Comparison of ENCODE assay signal across 8 mouse cellular contexts in the genomic region with DNA sequence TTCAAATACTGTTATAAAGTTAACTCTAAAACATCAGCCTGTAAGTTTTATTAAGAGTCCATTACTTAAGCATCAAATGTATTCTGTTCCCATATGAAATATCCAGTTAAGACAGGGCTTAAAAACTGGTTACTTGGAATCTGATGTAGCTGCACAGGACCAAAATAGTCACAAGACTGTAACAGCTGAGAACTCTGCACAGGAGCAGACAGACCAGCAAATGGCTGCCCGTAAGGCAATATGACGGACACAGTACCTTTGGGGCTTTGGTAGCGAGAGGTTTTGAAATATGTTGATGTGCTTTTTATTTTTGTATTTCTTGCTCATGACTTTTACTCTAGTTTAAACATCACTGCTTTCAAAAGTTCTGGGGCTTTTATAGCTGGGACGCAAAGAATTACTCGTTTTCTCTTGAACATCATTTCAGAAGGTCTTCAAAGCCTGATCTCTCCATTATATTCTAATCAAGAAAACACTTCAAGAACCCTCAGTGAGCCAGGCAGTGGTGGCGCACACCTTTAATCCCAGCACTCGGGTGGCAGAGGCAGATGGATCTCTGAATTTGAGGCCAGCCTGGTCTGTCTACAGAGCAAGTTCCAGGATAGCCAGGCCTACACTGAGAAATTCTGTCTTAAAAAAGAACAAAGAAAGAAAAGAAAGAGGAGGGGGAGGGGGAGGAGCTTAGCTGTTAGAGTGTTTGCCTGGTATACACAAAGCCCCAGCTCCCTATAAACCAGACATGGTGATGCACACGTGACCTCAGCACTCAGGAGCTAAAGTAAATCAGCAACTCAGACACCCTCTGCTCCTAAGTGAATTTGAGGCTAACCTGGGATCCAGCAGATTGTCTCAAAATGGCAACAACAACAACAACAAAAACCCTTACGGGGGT. TPM values are rescaled to one million over a fixed set of nuclear protein-coding genes. Genes with fewer than 3 reads are reported as not detected.
DNase-seq lines count a peak whose midpoint lies in the region; ATAC-seq lines count a peak whose summit lies in the region.

No protein-coding gene starts in this region.

- DNase-seq in heart, adult 9 months (ENCODE audit: low spot score in 2 of 2): no peak
- peak; percentile 92 for DNase-seq in ZHBTc4 (ENCODE audit: low read depth, low spot score)
- peak; percentile 89 for DNase-seq in forelimb bud, embryonic 11.5 days (ENCODE audit: low read depth, low spot score)
- peak; percentile 62 for DNase-seq in skeletal muscle tissue, adult 2 months (ENCODE audit: low read depth, low spot score)
- no peak for DNase-seq in layer of hippocampus, postnatal 10 days (ENCODE audit: low spot score in 2 of 2)
- no peak for DNase-seq in layer of hippocampus, adult 11-12 months (ENCODE audit: low spot score)

- H3K9ac ChIP-seq in heart, embryonic 11.5 days (ENCODE audit: low read depth, low read length): peak overlapping the region; percentile 83
- peak overlapping the region; percentile 62 for H3K9ac ChIP-seq in liver, embryonic 15.5 days

- peak; percentile 74 for ATAC-seq in heart, embryonic 11.5 days (replicated peaks; ENCODE audit: insufficient number of reproducible peaks, low FRiP score, low TSS enrichment)
- ATAC-seq in liver, embryonic 15.5 days (ENCODE audit: insufficient read depth): peak; percentile 74

- peak overlapping the region; percentile 99 for H3K27ac ChIP-seq in heart, embryonic 11.5 days (ENCODE audit: low read depth, low read length)
- peak overlapping the region; percentile 87 for H3K27ac ChIP-seq in liver, embryonic 15.5 days (replicated peaks)

- WGBS in heart, embryonic 11.5 days (ENCODE audit: insufficient replicate concordance): 41% methylated on average over 9 of the region's 9 CpGs
- WGBS in liver, embryonic 15.5 days (ENCODE audit: insufficient replicate concordance): 58% methylated on average over 9 of the region's 9 CpGs

- H3K9me3 ChIP-seq in heart, embryonic 11.5 days (replicated peaks; ENCODE audit: control insufficient read depth, low read length): no peaks in the 10 kb centered on the region
- no peaks in the 10 kb centered on the region for H3K9me3 ChIP-seq in liver, embryonic 15.5 days (replicated peaks)

- H3K36me3 ChIP-seq in heart, embryonic 11.5 days (ENCODE audit: control insufficient read depth, insufficient read depth, low read length): no peaks in the 10 kb centered on the region
- H3K36me3 ChIP-seq in liver, embryonic 15.5 days (replicated peaks): no peaks in the 10 kb centered on the region

- no peaks in the 10 kb centered on the region for H3K27me3 ChIP-seq in heart, embryonic 11.5 days (ENCODE audit: control insufficient read depth, insufficient read depth, low read length)
- no peaks in the 10 kb centered on the region for H3K27me3 ChIP-seq in liver, embryonic 15.5 days

- peak overlapping the region; percentile 39 for H3K4me3 ChIP-seq in heart, embryonic 11.5 days (ENCODE audit: low read depth, low read length)
- peak overlapping the region; percentile 57 for H3K4me3 ChIP-seq in liver, embryonic 15.5 days (replicated peaks)

- peaks cover 20% of the 10 kb centered on the region for H3K4me1 ChIP-seq in heart, embryonic 11.5 days (ENCODE audit: control insufficient read depth, insufficient read depth, low read length)
- H3K4me1 ChIP-seq in liver, embryonic 15.5 days (replicated peaks): peaks cover 30% of the 10 kb centered on the region

- H3K4me2 ChIP-seq in heart, embryonic 11.5 days: peak overlapping the region; percentile 79
- peak overlapping the region; percentile 87 for H3K4me2 ChIP-seq in liver, embryonic 15.5 days

RNA-seq across cellular contexts. Expression of a gene that starts 22.9 kb away (rescaled TPM):
- 555 and 667 TPM in 2 replicates for polyA plus RNA-seq in heart, embryonic 11.5 days (2014; fragmentation: Nextera tagmentation; extraction: Ambion mirVana)
- polyA plus RNA-seq in liver, embryonic 15.5 days (2015; fragmentation: Nextera tagmentation; extraction: Ambion mirVana): 90.0 and 90.8 TPM in 2 replicates
- 100 to 1,000 TPM; 342 to 359 TPM for total RNA-seq in layer of hippocampus, postnatal 10 days (2021)

Comparison
In these comparisons a context has a peak if more than half of its experiments do, and no peak if none do; other contexts are left out.
1. DNase-seq: peak in ZHBTc4 (single experiment), forelimb bud, embryonic 11.5 days (single experiment) and skeletal muscle tissue, adult 2 months (single experiment); none in heart, adult 9 months (0 of 2), layer of hippocampus, postnatal 10 days (0 of 2) and layer of hippocampus, adult 11-12 months (single experiment).